Mouse (Mus musculus) heart, embryonic 15.5 days (tissue): ENCODE measurements around the gene Arid3b. TPM values are rescaled to one million over a fixed set of nuclear protein-coding genes. Genes with fewer than 3 reads are reported as not detected.

ENCODE experiments used
- polyA plus RNA-seq: library from polyadenylated mRNA; unstranded; fragments of >200 nt; fragmentation: Nextera tagmentation; extraction: Ambion mirVana; gene quantifications from 2 replicates; pipeline ENCODE4 v1.2.1, GENCODE M21; 2015

The Arid3b gene
- polyA plus RNA-seq, 1 experiment from 2014 or later = 5.9 TPM

Other genes with a start within 250 kb of the Arid3b start
- 14.3 and 21.3 TPM in 2 replicates for gene Ulk3, start 247.3 kb downstream of the Arid3b start, polyA plus RNA-seq
- not detected in 2 replicates for gene Cplx3, start 230.5 kb downstream of the Arid3b start, polyA plus RNA-seq
- gene Lman1l, start 216.0 kb downstream of the Arid3b start, polyA plus RNA-seq = not detected in 2 replicates
- gene Csk, start 183.2 kb downstream of the Arid3b start, polyA plus RNA-seq = 14.6 and 20.6 TPM in 2 replicates
- gene Cyp1a2, start 153.1 kb downstream of the Arid3b start, polyA plus RNA-seq = not detected in 2 replicates
- not detected in 2 replicates for gene Cyp1a1, start 148.9 kb downstream of the Arid3b start, polyA plus RNA-seq
- 13.5 and 21.4 TPM in 2 replicates for gene Edc3, start 128.3 kb downstream of the Arid3b start, polyA plus RNA-seq
- 48.5 and 65.2 TPM in 2 replicates for gene Clk3, start 70.9 kb downstream of the Arid3b start, polyA plus RNA-seq
- 100 and 102 TPM in 2 replicates for gene Ubl7, start 74.2 kb upstream of the Arid3b start, polyA plus RNA-seq
- gene Sema7a, start 103.3 kb upstream of the Arid3b start, polyA plus RNA-seq = 0.58 and 0.66 TPM in 2 replicates
- 0.29 and 1.3 TPM in 2 replicates for gene Cyp11a1, start 169.6 kb upstream of the Arid3b start, polyA plus RNA-seq
- 0.14 and 0.76 TPM in 2 replicates for gene Stra6, start 227.0 kb upstream of the Arid3b start, polyA plus RNA-seq